Comparison of ENCODE assay signal across 23 mouse cellular contexts in the genomic region with DNA sequence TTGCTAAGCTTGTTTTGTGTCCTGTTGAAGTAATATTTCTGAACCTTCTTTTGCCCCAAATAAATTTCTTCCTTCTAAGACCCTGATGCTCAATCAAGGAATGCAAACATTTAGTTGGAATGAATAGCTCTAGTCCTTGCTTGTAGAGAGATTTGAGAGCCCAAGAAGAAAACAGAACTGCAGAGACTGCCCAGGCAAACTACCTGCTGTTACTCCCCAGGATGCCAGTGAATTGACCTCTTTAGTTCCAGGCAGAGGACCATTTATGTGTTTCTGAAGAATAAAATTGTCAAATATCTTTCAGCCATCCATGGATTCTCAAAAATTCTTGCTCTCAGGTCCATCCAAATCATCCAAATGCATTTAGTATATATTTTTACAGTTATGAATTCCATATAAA.
A peak's percentile ranks its signal among the peaks of the same experiment; 100 is the strongest.
DNase-seq lines count a peak whose midpoint lies in the region; ATAC-seq lines count a peak whose summit lies in the region.
"Had no signal": no experiment of that assay in that cellular context is flagged by ENCODE, and none has a peak within 500 bp of the region (broad histone marks: within the 10 kb centered on the region; RNA-seq: fewer than 3 reads in every experiment).

No protein-coding gene starts in this region.

- H3K27ac ChIP-seq in intestine, embryonic 15.5 days = no peak overlapping the region
- H3K27ac ChIP-seq: forebrain, embryonic 10.5 days; forebrain, embryonic 13.5 days; heart, adult 2 months; heart, embryonic 10.5 days; heart, embryonic 13.5 days; hindbrain, embryonic 12.5 days; hindbrain, embryonic 15.5 days had no signal

- H3K4me1 ChIP-seq in intestine, embryonic 15.5 days (replicated peaks) = no peaks in the 10 kb centered on the region
- H3K4me1 ChIP-seq: heart, embryonic 10.5 days; hindbrain, embryonic 12.5 days; hindbrain, embryonic 15.5 days had no signal

- H3K9me3 ChIP-seq in intestine, embryonic 15.5 days = no peaks in the 10 kb centered on the region
- H3K9me3 ChIP-seq: forebrain, embryonic 10.5 days; forebrain, embryonic 13.5 days; heart, embryonic 10.5 days; heart, embryonic 13.5 days; hindbrain, embryonic 12.5 days; hindbrain, embryonic 15.5 days had no signal

- ATAC-seq in intestine, embryonic 15.5 days = no peak
- ATAC-seq: CD4-positive, CD25-positive, alpha-beta regulatory T cell, adult 4 months; forebrain, embryonic 13.5 days; forebrain, embryonic 16.5 days had no signal

- no peak overlapping the region for H3K9ac ChIP-seq in intestine, embryonic 15.5 days
- H3K9ac ChIP-seq: forebrain, embryonic 13.5 days; heart, embryonic 13.5 days; hindbrain, embryonic 12.5 days; hindbrain, embryonic 15.5 days had no signal

- peak; percentile 12 for DNase-seq in cerebellum, adult 11 months
- peak; percentile 20 to 56 for DNase-seq in cerebellum, adult 18-20 months
- DNase-seq in cerebellum, adult 9-10 months = peak; percentile 58
- DNase-seq in cerebellum, postnatal 36 days = peak; percentile 9 to 23
- no peak for DNase-seq in adipocyte (ENCODE audit: low spot score)
- DNase-seq in heart, postnatal 4 days = no peak
- DNase-seq: adrenal gland, postnatal 10 days; adrenal gland, postnatal 36 days; gastrocnemius, postnatal 10 days; gastrocnemius, postnatal 36 days; heart, adult 2 months; heart, postnatal 14 days; kidney, adult 11 months; kidney, adult 8-10 months had no signal

- no peaks in the 10 kb centered on the region for H3K36me3 ChIP-seq in intestine, embryonic 15.5 days
- H3K36me3 ChIP-seq: forebrain, embryonic 10.5 days; heart, embryonic 10.5 days; heart, embryonic 13.5 days; hindbrain, embryonic 12.5 days; hindbrain, embryonic 15.5 days had no signal

- H3K4me3 ChIP-seq in intestine, embryonic 15.5 days (replicated peaks) = no peak overlapping the region
- H3K4me3 ChIP-seq: forebrain, embryonic 10.5 days; forebrain, embryonic 13.5 days; heart, adult 2 months; heart, embryonic 10.5 days; heart, embryonic 13.5 days; hindbrain, embryonic 12.5 days; hindbrain, embryonic 15.5 days had no signal

- no peak overlapping the region for H3K4me2 ChIP-seq in intestine, embryonic 15.5 days (replicated peaks)
- H3K4me2 ChIP-seq: forebrain, embryonic 13.5 days; heart, embryonic 13.5 days; hindbrain, embryonic 12.5 days; hindbrain, embryonic 15.5 days had no signal

- H3K27me3 ChIP-seq in intestine, embryonic 15.5 days (replicated peaks) = no peaks in the 10 kb centered on the region
- H3K27me3 ChIP-seq: forebrain, embryonic 13.5 days; heart, embryonic 13.5 days; hindbrain, embryonic 12.5 days; hindbrain, embryonic 15.5 days had no signal

Comparison
In these comparisons a context has a peak if more than half of its experiments do, and no peak if none do; other contexts are left out.
1. DNase-seq: peak in cerebellum, adult 11 months (single experiment), cerebellum, adult 18-20 months (2 of 2), cerebellum, adult 9-10 months (single experiment) and cerebellum, postnatal 36 days (2 of 2); none in adipocyte (single experiment) and heart, postnatal 4 days (single experiment).